Mouse (Mus musculus): ENCODE results near the gene Rreb1. TPM values are rescaled to one million over a fixed set of nuclear protein-coding genes. Genes with fewer than 3 reads are reported as not detected.

The Rreb1 gene
- polyA plus RNA-seq, 1 experiment from 2014 or later, result 6.3 TPM

GRCm38 (mm10) chr13:37866296-37866695, 88.1 kb downstream of the Rreb1 start:
- Histone ChIP-seq H3K27ac (ENCODE audit: low read depth, low read length) (no peak overlapping the region), H3K36me3 (ENCODE audit: control insufficient read depth, insufficient read depth, low read length) (no peaks in the 10 kb centered on the region), H3K9me3 (ENCODE audit: control insufficient read depth, low read length) (no peaks in the 10 kb centered on the region), H3K9ac (ENCODE audit: low read length) (no peak overlapping the region), H3K27me3 (ENCODE audit: control insufficient read depth, insufficient read depth, low read length) (no peaks in the 10 kb centered on the region), H3K4me1 (replicated peaks; ENCODE audit: control insufficient read depth, insufficient read depth, low read length) (peaks cover 9% of the 10 kb centered on the region; the same call in 1 of the 2 replicates), H3K4me2 (ENCODE audit: low read depth, low read length, severe bottlenecking) (no peak overlapping the region), H3K4me3 (ENCODE audit: low read depth, low read length) (no peak overlapping the region)
- ATAC-seq (replicated peaks; ENCODE audit: low FRiP score), result no peak
- 67% methylated on average over 5 of the region's 5 CpGs for WGBS
- DNase-seq (ENCODE audit: low spot score), result no peak

GRCm38 (mm10) chr13:37866846-37867245, 88.6 kb downstream of the Rreb1 start:
- WGBS, result 46% methylated on average over 3 of the region's 3 CpGs
- Histone ChIP-seq H3K4me1 (replicated peaks; ENCODE audit: control insufficient read depth, insufficient read depth, low read length) (peaks cover 5% of the 10 kb centered on the region; the same call in 1 of the 2 replicates), H3K9ac (ENCODE audit: low read length) (no peak overlapping the region), H3K4me2 (ENCODE audit: low read depth, low read length, severe bottlenecking) (no peak overlapping the region), H3K27ac (ENCODE audit: low read depth, low read length) (no peak overlapping the region), H3K36me3 (ENCODE audit: control insufficient read depth, insufficient read depth, low read length) (no peaks in the 10 kb centered on the region), H3K27me3 (ENCODE audit: control insufficient read depth, insufficient read depth, low read length) (no peaks in the 10 kb centered on the region), H3K9me3 (ENCODE audit: control insufficient read depth, low read length) (no peaks in the 10 kb centered on the region), H3K4me3 (ENCODE audit: low read depth, low read length) (no peak overlapping the region)
- DNase-seq (ENCODE audit: low spot score), result no peak
- no peak for ATAC-seq (replicated peaks; ENCODE audit: low FRiP score)

GRCm38 (mm10) chr13:37870118-37870908, 92.1 kb downstream of the Rreb1 start:
- no peak overlapping the region for H3K27ac ChIP-seq (ENCODE audit: low read depth, low read length)
- ATAC-seq (replicated peaks; ENCODE audit: low FRiP score) (no peak), DNase-seq (ENCODE audit: low spot score) (no peak)
- H3K9me3 ChIP-seq (ENCODE audit: control insufficient read depth, low read length), result no peaks in the 10 kb centered on the region
- H3K9ac ChIP-seq (ENCODE audit: low read length), result no peak overlapping the region
- no peaks in the 10 kb centered on the region for H3K36me3 ChIP-seq (ENCODE audit: control insufficient read depth, insufficient read depth, low read length)
- no peak overlapping the region for H3K4me3 ChIP-seq (ENCODE audit: low read depth, low read length)
- H3K4me2 ChIP-seq (ENCODE audit: low read depth, low read length, severe bottlenecking), result no peak overlapping the region
- H3K27me3 ChIP-seq (ENCODE audit: control insufficient read depth, insufficient read depth, low read length), result no peaks in the 10 kb centered on the region
- 89% methylated on average over 12 of the region's 12 CpGs for WGBS
- H3K4me1 ChIP-seq (replicated peaks; ENCODE audit: control insufficient read depth, insufficient read depth, low read length), result peaks cover 2% of the 10 kb centered on the region; the same call in 1 of the 2 replicates

GRCm38 (mm10) chr13:37872142-37872835, 94.1 kb downstream of the Rreb1 start:
- no peaks in the 10 kb centered on the region for H3K36me3 ChIP-seq (ENCODE audit: control insufficient read depth, insufficient read depth, low read length)
- H3K4me2 ChIP-seq (ENCODE audit: low read depth, low read length, severe bottlenecking), result no peak overlapping the region
- no peak overlapping the region for H3K4me3 ChIP-seq (ENCODE audit: low read depth, low read length)
- no peaks in the 10 kb centered on the region for H3K27me3 ChIP-seq (ENCODE audit: control insufficient read depth, insufficient read depth, low read length)
- no peak overlapping the region for H3K27ac ChIP-seq (ENCODE audit: low read depth, low read length)
- H3K9ac ChIP-seq (ENCODE audit: low read length), result no peak overlapping the region
- ATAC-seq (replicated peaks; ENCODE audit: low FRiP score) (no peak), DNase-seq (ENCODE audit: low spot score) (no peak)
- H3K4me1 ChIP-seq (replicated peaks; ENCODE audit: control insufficient read depth, insufficient read depth, low read length), result no peaks in the 10 kb centered on the region
- WGBS, result 94% methylated on average over 2 of the region's 2 CpGs
- H3K9me3 ChIP-seq (ENCODE audit: control insufficient read depth, low read length), result no peaks in the 10 kb centered on the region

GRCm38 (mm10) chr13:37873125-37873891, 95.1 kb downstream of the Rreb1 start:
- Histone ChIP-seq H3K4me1 (replicated peaks; ENCODE audit: control insufficient read depth, insufficient read depth, low read length) (no peaks in the 10 kb centered on the region), H3K4me2 (ENCODE audit: low read depth, low read length, severe bottlenecking) (no peak overlapping the region), H3K27me3 (ENCODE audit: control insufficient read depth, insufficient read depth, low read length) (no peaks in the 10 kb centered on the region), H3K27ac (ENCODE audit: low read depth, low read length) (no peak overlapping the region), H3K9me3 (ENCODE audit: control insufficient read depth, low read length) (no peaks in the 10 kb centered on the region), H3K9ac (ENCODE audit: low read length) (no peak overlapping the region), H3K4me3 (ENCODE audit: low read depth, low read length) (no peak overlapping the region), H3K36me3 (ENCODE audit: control insufficient read depth, insufficient read depth, low read length) (no peaks in the 10 kb centered on the region)
- ATAC-seq (replicated peaks; ENCODE audit: low FRiP score) (no peak), DNase-seq (ENCODE audit: low spot score) (no peak)
- WGBS, result 80% methylated on average over 7 of the region's 7 CpGs

GRCm38 (mm10) chr13:37875919-37876318, 97.7 kb downstream of the Rreb1 start:
- no peaks in the 10 kb centered on the region for H3K36me3 ChIP-seq (ENCODE audit: control insufficient read depth, insufficient read depth, low read length)
- DNase-seq (ENCODE audit: low spot score) (no peak), ATAC-seq (replicated peaks; ENCODE audit: low FRiP score) (no peak)
- H3K27me3 ChIP-seq (ENCODE audit: control insufficient read depth, insufficient read depth, low read length), result no peaks in the 10 kb centered on the region
- no peak overlapping the region for H3K4me3 ChIP-seq (ENCODE audit: low read depth, low read length)
- H3K9me3 ChIP-seq (ENCODE audit: control insufficient read depth, low read length), result no peaks in the 10 kb centered on the region
- no peak overlapping the region for H3K27ac ChIP-seq (ENCODE audit: low read depth, low read length)
- no peaks in the 10 kb centered on the region for H3K4me1 ChIP-seq (replicated peaks; ENCODE audit: control insufficient read depth, insufficient read depth, low read length)
- 85% methylated on average over 2 of the region's 2 CpGs for WGBS
- H3K4me2 ChIP-seq (ENCODE audit: low read depth, low read length, severe bottlenecking), result no peak overlapping the region
- H3K9ac ChIP-seq (ENCODE audit: low read length), result no peak overlapping the region

- no peak overlapping the region for H3K27ac ChIP-seq (ENCODE audit: low read depth, low read length)
- whole genome bisulfite sequencing, result 85% methylated on average over 5 of the region's 5 CpGs
- no peak overlapping the region for H3K4me2 ChIP-seq (ENCODE audit: low read depth, low read length, severe bottlenecking)
- no peak overlapping the region for H3K4me3 ChIP-seq (ENCODE audit: low read depth, low read length)
- no peaks in the 10 kb centered on the region for H3K4me1 ChIP-seq (replicated peaks; ENCODE audit: control insufficient read depth, insufficient read depth, low read length)
- no peak for DNase-seq (ENCODE audit: low spot score)
- ATAC-seq (replicated peaks; ENCODE audit: low FRiP score), result no peak
- H3K36me3 ChIP-seq (ENCODE audit: control insufficient read depth, insufficient read depth, low read length), result no peaks in the 10 kb centered on the region
- H3K27me3 ChIP-seq (ENCODE audit: control insufficient read depth, insufficient read depth, low read length), result no peaks in the 10 kb centered on the region
- H3K9ac ChIP-seq (ENCODE audit: low read length), result no peak overlapping the region
- no peaks in the 10 kb centered on the region for H3K9me3 ChIP-seq (ENCODE audit: control insufficient read depth, low read length)
Observed at GRCm38 (mm10) chr13:37876366-37876765, 98.2 kb downstream of the Rreb1 start.

GRCm38 (mm10) chr13:37876836-37877235, 98.6 kb downstream of the Rreb1 start:
- no peaks in the 10 kb centered on the region for H3K4me1 ChIP-seq (replicated peaks; ENCODE audit: control insufficient read depth, insufficient read depth, low read length)
- no peak overlapping the region for H3K4me3 ChIP-seq (ENCODE audit: low read depth, low read length)
- ATAC-seq (replicated peaks; ENCODE audit: low FRiP score), result no peak
- 69% methylated on average over 4 of the region's 4 CpGs for WGBS
- no peaks in the 10 kb centered on the region for H3K9me3 ChIP-seq (ENCODE audit: control insufficient read depth, low read length)
- no peak overlapping the region for H3K27ac ChIP-seq (ENCODE audit: low read depth, low read length)
- no peaks in the 10 kb centered on the region for H3K36me3 ChIP-seq (ENCODE audit: control insufficient read depth, insufficient read depth, low read length)
- H3K27me3 ChIP-seq (ENCODE audit: control insufficient read depth, insufficient read depth, low read length), result no peaks in the 10 kb centered on the region
- H3K9ac ChIP-seq (ENCODE audit: low read length), result no peak overlapping the region
- no peak overlapping the region for H3K4me2 ChIP-seq (ENCODE audit: low read depth, low read length, severe bottlenecking)
- no peak for DNase-seq (ENCODE audit: low spot score)
